Mouse (Mus musculus) ovary, adult 18-20 months (tissue): Measurements from ENCODE around the gene Narfl.
A peak's percentile ranks its signal among the peaks of the same experiment; 100 is the strongest.
"Not testable (repeated sequence)": the region's sequence is repeated elsewhere in the genome, so short reads cannot be mapped to it uniquely, and the experiment has no call there.

Experiments
- DNase-seq: peaks from one replicate; pipeline ENCODE4 v3.0.0; 2022; ENCODE audit warnings: low spot score, mixed read lengths

The Narfl gene

DNA sequence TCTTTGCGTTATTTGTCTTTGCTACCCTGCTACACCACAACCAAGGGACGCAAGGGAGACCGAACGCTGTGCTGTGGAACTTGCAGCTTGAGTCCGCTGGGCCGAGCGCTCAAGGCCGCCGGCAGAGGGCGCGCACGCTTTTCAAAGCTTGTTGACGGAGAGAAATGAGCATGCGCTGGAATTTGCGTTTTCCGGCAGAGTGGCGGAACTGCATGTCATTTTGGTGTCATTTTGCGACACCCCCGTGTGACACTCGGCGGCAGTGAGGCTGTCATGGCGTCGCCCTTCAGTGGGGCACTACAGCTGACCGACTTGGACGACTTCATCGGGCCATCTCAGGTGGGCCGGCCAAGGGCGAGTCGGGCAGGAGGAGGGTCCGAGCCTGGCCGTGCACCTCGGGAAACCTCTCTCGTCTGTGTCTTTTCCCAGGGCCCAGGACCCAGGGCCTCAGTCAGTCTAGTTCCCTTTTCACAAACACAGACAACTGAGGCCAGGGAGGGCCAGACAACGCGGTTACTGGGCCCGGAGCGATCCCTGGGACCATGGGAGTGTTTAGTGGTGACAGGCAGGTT lies at the start of gene Narfl:
Gene Narfl (plus strand): TSS at position 228 of the 572 bp plus-strand sequence.
- DNase-seq: peak; percentile 92

DNA sequence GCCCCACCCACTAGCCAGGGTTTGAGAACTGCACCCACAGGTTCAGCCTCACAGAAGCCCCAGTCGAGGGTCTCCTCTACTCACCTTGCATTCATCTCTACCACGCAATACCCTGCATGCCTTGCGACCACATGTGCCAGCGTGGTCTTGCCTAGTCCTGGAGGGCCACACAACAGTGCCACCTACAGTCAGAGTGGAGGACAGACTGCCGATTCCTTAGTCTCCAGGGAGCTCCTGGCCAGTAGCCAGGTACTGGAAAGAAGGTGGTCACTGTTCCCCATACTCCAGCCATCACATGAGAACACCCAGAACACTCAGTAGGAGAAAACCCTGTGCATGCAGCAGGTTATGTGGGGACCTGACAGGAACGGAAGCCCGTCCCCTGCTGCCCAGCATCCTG lies 49.7 kb upstream of the Narfl start:
- no peak for DNase-seq

DNA sequence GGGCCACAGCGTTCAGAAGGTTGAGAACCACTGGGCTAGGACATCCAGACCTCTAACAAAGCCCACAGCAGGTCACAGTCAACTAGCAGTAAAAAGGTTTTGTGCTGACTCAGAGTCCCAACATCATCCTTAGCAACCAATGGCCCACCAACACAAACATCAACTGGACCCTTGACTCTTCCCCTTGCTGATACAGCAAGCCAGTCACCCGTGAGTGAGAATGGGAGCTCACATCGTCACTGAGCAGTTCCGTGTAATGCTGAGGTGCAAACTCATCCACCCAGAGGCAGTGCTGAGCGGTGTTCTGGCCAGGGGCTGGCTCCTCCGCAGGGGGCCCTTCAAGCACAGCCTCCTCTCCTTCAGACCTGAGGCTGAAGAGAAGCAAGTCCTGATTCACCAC lies 48.3 kb upstream of the Narfl start:
- no peak for DNase-seq

DNA sequence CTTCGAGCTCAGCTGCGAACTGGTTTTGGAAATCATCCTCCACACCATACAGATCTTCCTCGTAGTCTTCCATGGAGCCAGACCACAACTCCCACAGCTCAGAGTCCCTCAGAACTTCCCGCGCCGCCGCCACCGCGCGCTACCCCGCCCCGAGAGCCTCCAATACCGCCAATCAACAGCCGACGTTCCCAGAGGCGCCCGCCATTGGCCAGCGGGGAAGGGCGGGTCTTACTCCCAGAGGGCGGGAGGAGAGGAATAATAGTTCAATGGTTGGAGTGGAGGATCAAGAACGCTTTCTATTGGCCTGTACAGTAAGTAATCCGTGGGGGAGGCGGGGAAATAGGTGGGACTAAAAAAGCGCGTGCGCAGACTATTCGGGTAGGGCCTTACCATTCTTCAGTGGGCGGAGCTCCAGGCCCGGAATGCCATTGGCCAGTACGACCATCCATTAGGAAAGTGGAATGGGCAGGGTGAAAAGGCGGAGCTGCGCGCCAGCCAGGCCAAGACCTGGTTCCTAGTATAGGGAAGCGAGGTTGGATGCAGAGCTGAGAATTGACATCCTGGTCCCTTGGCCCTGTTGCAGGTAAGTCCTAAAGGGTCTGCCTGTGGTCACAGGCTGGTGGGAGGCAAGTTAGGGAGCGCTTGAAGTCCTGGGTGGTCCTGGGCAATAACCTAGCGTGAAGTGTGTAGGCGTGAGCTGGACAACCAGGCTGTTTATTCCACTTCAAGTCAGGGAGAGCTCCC lies 46.1 kb upstream of the Narfl start, which contains the start of the genes Chtf18 and Rpusd1:
Gene Chtf18 (minus strand): TSS at position 155 of the 744 bp plus-strand sequence.
Gene Rpusd1 (plus strand): TSS at position 406 of the 744 bp plus-strand sequence.
- DNase-seq: peak; percentile 99

DNA sequence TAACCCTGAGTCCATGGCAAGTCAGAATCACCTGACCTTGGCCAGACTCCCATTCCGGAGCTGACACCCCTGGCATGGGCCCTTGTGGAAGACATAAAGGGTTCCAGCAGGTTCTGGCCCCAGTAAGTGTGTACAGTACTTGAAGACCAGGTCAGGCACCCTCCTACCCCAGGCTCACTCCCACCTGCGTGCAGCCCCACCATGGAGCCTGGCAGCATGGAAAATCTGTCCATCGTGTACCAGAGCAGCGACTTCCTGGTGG lies 45.6 kb upstream of the Narfl start:
- DNase-seq: no peak

DNA sequence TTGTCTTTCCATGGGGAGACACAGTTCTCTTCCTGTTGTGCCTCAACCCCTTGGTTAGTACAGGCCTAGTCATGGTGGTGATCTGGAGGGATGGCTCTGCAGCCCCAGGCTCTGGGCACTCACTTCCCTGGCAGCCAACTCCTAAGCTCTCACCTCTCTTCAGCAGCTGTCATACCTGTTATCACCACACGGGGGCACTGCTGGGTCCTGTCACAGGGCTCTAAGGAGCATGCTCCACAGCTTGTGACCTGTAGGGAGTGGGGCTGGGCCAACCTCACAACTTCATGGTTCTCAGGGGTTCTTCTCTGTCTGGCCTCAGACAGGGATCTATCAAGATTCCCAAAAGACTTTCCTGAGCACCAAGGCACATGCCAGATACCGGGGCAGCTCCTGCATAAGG lies 41.5 kb upstream of the Narfl start:
- DNase-seq: peak; percentile 50

DNA sequence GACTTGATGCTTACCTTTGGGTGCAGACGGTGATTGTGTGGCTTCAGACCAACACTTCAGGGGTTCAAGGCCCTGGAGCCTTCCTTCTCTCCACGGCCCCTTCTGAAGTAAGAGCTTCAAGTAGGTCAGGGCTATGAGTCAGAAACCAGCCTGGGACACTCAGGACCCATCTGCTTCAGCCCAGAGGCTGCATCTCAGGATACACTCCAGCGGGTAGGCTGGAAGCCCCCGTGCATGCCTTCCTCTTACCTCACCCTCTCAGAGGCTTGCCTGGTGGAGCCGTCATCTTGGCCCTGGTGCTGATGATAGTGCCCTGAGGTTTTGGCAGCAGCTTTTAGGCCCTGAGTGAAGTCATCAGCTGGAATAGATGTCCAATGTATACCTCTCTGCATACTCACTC lies 38.3 kb upstream of the Narfl start:
- no peak for DNase-seq

DNA sequence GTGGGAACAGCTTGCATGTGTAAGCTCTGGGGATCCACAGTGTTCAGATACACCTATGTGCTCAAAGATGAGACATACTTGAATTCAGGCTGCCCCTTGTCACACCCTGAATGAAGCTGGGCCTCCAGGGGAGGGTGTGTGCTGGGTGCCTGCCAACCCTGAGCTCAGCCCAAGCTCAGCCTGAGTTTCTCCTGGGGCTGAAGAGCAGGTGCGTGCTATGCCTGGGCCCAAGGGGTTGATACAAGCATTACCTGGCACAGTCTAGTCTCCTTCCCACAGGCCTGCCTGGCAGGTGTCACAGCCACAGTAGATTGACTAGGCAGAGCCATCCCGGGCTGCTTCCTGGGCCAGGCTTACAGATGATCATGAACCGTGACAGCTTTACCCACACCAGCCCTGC lies 37.8 kb upstream of the Narfl start, which contains the start of gene Mslnl:
Gene Mslnl (plus strand): TSS at position 298 of the 400 bp plus-strand sequence.
- DNase-seq: no peak

DNA sequence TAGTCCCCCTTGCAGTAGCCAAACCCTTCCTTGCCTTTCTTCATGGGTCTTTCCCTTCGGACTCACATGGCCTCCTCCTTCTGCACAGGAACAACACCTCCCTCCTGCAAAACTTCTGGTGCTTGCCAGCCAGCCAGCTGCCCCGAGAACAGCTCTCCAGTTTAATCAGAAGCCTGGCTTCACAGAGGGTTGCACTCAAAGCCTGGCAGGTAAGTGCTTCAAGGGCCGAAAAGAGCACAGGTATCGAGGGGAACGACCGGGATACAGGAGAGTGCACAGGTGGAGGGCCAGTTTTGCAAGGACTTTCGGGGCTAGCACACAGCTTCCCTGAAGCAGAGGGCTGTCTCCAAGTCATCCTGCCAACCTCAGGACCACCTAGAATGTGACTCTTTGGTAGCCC lies 34.7 kb upstream of the Narfl start:
- DNase-seq: no peak

DNA sequence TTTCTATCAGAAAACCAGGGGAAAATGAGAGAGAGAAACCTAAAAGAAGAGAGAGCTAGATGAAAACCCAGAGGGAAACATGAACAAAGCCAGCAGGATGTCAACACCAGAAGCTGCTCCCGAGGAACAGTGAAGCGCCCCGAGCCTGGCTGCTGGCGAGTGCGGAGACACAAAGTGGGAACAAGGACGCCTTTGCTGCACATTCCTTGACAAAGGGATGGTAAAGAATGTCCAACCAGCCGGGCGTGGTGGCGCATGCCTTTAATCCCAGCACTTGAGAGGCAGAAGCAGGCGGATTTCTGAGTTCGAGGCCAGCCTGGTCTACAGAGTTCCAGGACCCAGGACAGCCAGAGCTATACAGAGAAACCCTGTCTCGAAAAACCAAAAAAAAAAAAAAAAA lies 32.1 kb upstream of the Narfl start:
- DNase-seq: not testable (repeated sequence)

DNA sequence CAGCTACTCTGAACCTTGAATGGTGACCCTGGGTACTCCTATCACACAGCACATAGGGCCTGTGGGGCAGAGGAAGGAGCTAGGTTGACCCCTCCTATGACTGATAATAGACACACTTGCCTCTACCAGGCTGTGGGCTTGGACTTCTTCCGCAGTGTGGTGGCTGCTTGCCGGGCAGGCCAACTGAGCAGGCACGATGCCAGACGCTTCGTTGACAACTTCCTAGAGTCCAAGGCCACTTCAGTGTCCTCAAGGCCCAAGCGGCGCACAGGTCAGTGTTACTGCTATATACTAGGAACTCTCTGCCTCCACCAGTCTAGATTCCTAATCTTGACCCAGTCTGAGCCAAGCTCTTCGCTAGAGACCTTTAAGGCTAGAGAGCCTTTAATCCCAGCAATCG lies 29.7 kb upstream of the Narfl start:
- no peak for DNase-seq

DNA sequence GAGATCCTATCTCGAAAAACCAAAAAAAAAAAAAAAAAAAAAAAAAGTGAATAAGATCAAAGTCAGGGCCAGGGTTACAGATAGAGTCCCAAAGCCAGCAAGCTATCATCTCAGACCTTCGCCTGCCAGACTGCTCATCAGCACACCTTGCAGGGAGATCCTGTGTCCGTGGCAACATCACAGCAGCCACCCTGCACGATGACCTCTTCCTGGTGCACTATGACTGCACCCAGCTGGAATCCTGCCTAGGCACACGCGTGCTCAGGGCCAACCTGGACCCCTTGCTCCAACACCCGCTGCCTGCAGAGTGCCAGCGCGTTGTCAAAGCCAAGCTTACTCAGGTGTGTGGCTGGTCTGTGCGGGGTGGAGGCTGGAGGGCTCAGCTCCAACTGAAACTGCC lies 29.3 kb upstream of the Narfl start:
- no peak for DNase-seq

DNA sequence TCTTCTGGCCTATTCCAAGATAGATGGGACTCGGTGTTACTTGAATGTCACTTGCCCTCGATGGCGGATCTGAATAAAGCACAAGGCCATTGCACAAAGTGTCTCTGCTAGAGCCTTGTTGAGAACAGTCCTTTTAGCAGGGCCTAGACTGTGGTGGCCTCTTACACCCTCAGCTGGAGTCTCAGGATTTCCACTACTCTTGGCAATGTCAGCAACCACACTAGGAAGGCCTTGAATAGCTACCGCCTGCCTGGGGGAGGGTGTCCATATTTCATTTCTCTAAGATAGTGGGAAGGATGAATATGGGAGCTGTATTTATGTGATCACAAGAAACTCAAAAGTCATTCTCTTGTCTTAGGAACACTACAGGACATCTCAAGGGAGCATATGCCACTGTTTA lies 25.3 kb upstream of the Narfl start:
- no peak for DNase-seq

DNA sequence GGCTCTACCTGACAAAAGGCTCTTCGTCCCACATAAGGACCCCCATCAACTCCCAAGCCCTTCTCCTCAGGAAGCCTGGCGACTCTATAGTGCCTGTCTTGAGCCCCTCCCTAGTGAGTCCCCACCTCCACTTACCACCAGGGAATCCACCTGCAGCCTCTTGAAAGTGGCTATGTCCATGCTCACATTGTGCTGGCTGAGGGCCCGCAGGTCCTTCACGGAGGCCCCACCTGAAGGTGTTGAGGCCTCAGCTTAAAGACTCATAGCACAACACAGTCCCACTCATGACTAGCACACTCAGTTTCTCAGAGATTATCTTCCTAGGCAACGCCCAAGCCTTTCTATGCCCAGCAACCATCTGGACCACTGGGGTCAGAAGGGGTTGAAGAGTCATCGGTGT lies 24.3 kb upstream of the Narfl start:
- DNase-seq: no peak

DNA sequence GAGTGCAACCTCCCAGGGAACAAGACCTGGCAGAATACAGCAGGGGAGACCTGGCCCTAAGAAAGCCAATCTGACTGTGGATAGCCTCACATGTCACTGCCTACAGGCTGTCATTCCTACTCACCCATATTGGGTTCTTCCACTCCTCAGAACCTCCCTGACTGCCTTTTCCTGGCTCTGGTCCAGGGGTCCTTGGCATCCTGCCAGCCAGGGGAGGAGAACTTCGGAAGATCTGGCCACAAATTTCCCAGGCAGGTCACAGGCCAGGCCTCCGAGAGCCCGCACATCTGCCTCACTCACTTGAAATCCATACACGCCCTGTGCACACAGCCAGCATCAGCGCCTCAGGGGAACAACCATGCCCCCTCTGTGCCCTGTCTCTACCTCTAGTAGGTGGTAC lies 22.1 kb upstream of the Narfl start:
- DNase-seq: no peak

DNA sequence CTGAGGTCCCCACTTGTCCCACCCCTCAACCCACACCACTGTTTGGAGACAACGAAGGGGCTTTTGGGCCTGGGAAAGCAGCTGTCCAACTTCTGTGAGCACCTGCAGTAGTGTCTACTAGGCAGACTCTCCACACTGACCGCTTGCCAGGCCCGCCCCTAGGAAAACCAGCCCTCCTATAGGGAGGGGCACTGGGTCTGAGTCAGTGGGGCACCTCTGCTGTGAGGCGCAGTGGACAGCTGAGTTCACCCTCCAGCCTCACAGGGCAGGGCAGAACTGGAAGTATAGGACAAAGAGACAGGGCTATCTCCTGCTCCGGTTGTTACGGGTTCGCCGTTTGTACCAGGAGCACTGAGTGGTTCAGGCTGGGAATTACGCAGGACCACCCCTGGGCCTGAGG lies 19.3 kb upstream of the Narfl start, which contains the start of gene Msln:
Gene Msln (minus strand): TSS at position 138 of the 400 bp plus-strand sequence.
- DNase-seq: no peak

DNA sequence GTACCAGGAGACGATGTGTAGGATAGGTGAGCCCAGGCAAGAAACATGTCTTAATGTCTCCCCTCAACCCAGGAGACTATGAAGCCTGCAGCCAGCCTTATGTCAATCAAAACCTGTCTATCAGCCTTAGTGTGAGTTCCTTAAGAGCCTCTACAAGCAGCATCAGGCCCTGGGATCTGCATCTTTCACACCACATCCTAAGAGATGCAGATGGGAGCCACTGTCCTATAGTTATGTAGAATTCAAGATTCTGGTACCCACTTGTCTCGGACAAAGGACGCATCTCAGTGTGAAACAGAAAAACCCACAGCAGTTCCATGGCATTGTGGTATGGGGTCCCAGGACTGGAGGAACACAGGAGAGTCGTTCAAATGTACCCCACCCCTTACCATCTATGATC lies 18.5 kb upstream of the Narfl start:
- DNase-seq: no peak

DNA sequence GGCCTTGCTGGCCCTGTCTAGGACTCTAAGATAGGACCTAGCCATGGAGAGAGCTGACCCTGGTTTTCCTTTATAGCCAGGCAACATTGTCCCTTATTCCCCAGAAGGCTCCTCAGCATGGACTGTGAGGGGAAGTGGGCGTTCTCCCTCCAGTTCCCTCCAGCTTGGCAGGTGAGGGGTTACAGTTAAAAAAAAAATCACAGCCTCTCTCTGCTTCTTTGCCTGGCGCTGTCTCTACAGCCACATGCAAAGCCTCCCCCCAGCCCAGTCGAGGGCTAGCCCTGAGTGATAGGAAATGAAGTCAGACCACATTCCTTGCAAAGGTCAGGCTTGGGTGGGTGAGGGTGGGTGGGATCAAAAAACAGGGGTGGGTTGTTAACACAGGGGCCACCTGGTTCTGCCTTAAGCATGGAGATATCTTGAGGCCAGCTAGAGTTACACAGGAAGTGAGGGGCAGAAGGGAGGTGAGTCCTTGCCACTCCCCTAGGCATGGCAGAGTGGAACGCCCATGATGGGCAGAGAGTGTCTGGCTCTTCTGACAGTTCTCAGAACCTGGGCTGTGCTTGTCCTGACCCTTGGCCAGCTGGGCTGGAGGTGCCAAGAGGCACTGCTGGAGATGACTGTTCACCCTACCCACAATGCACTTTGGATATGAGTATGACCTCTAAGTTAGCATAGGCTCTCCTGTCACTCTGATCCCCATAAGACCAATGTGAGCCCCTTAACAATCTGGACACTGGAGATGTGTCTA lies 17.8 kb upstream of the Narfl start:
- no peak for DNase-seq

DNA sequence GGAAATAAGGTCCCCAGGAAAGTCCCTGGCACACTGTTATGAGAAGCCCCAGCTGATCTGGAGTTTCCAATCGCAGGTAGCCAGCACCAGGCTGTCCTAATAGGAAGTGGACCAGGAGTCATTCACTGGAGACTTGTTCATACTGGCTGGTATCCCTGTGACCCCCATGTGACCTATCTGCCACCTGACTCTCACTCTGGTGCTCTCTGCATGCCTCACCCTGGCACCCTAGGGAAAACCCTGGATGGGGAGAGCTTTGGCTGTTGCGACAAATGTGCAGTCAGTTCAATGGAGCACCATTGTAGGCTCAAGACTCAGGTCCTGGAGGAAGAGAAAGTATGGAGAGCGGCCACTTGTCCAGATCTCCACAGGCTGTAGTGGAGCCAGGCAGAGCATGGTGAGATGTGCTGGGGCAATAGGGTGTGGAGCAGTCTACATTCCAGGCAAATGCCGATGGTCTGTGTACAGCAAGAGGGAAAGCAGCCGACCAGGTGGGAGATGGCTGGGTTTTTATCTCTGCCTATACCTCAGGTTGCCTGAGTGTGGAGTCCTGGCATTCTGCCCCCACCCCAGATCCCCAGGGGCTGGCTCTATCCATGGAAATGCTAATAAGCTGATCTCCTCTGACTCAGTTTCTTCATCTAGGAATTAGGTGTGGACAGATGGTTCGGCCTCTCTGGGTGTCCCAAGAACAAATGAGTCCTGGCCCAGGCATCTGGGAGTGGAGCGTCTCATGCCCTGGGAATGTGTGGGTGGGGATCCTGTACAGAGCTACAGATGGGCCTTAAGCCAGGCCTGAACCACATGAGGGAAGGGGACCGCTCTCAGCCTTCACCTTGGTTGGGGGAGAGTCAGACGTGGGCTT lies 17.0 kb upstream of the Narfl start:
- DNase-seq: no peak

DNA sequence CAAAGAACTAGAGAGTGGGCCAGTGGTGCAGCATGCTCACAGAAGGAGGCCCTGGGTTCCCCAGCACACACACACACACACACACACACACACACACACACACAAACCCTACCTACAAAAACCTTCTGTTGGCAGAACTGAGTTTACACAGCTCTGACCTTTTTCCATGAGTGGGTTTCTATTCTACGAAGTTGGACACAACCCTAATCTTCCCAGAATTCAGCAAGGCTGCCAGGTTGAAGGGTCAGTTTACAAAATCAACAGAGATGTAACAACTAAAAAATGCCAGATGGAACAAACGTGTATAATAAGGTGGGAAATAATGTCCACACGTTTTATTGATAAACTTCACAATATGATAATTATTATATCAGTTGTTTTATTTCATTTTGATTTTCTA lies 15.9 kb upstream of the Narfl start:
- DNase-seq: no peak

DNA sequence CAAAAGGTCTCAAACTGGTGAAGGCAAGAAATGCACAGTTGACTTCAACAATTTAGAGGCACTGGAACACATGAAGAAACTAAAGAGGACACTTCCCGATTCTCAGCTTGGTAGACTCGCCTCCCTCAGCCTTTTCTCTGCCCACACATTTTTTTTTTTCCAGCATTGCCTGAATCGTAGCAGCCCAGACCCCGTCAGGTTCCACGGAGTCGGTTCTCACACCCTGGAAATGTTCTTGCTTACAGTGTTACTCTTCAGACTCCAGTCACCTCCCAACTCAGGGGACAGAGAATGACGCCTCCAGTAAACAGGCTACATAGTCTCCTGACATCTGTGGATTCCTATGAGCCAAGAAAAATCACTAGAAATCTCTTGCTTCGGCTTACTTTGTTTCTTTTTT lies 13.4 kb upstream of the Narfl start:
- no peak for DNase-seq

DNA sequence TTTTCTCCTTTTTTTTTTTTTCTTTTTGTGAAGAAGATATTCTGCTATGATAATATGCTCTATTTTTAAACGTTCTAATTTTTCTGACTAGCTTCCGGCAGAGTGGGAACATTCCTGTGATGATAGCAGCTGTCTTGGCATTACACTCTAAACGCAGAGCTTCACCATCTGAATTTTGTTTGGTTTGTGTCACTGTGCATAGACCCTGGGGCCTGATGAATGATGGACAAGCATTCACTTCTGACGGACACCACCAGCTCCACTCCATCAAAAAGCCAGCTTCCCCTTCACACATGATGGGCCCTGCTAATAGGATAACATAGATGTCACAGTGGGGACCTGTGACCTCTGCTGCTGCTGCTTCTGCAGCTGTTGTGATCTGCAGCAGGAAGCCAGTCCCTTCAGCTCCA lies 12.0 kb upstream of the Narfl start:
- DNase-seq: no peak
